Mouse (Mus musculus) ES-E14 (cell line): ENCODE results near the gene Npr2. TPM values are rescaled to one million over a fixed set of nuclear protein-coding genes. Genes with fewer than 3 reads are reported as not detected.

Experiments
- DNase-seq: peaks from one replicate; pipeline ENCODE4 v3.0.0-alpha.2; 2013; ENCODE audit warnings: low read depth, low spot score
- H3K27ac ChIP-seq: 2 replicates; pipeline ENCODE4 v1.5.1; 2012; ENCODE audit warnings: low read depth, mild to moderate bottlenecking, low read length, moderate library complexity, mixed read lengths; ENCODE audit not compliant: poor library complexity, insufficient read depth, severe bottlenecking
- H3K36me3 ChIP-seq: 2 replicates; pipeline ENCODE4 v1.6.1; 2012; ENCODE audit warnings: mild to moderate bottlenecking, low read length, moderate library complexity, mixed read lengths; ENCODE audit not compliant: control insufficient read depth, poor library complexity, insufficient read depth, severe bottlenecking
- H3K4me1 ChIP-seq, 2 experiments: fragments of 150-350 bp in 1 of 2; sonication (generic) in 1 of 2; 2 replicates each; pipeline ENCODE4 v1.6.1; 2012; ENCODE audit warnings: low read length in 2 of 2, mild to moderate bottlenecking in 1 of 2, mixed read lengths in 1 of 2; ENCODE audit not compliant: control insufficient read depth in 2 of 2, insufficient read depth in 2 of 2, poor library complexity in 1 of 2
- H3K4me3 ChIP-seq, 2 experiments: fragments of 150-350 bp in 1 of 2; sonication (generic) in 1 of 2; 2 replicates each; pipeline ENCODE4 v1.5.1; 2012; ENCODE audit warnings: low read length in 2 of 2, low read depth in 1 of 2, mild to moderate bottlenecking in 1 of 2, mixed read lengths in 1 of 2; ENCODE audit not compliant: insufficient read depth in 1 of 2, poor library complexity in 1 of 2, severe bottlenecking in 1 of 2
- H3K9ac ChIP-seq: 2 replicates; pipeline ENCODE4 v1.6.1; 2012; ENCODE audit warnings: low read depth, mild to moderate bottlenecking, low read length, mixed read lengths; ENCODE audit not compliant: poor library complexity, insufficient read depth, severe bottlenecking
- H3K9me3 ChIP-seq: fragments of 150-350 bp; sonication (generic); 2 replicates; pipeline ENCODE4 v1.6.1; 2012; ENCODE audit warnings: low read depth, mild to moderate bottlenecking, low read length; ENCODE audit not compliant: control insufficient read depth, insufficient read depth
- CHD2 ChIP-seq: IDR thresholded peaks from 2 replicates; pipeline ENCODE4 v1.6.1; 2014; ENCODE audit warnings: mild to moderate bottlenecking, low read depth, low read length, inconsistent platforms
- HCFC1 ChIP-seq: IDR thresholded peaks from 2 replicates; pipeline ENCODE4 v1.6.1; 2012; ENCODE audit warnings: low read length, inconsistent platforms, borderline replicate concordance; ENCODE audit not compliant: insufficient read depth
- MAFK ChIP-seq: IDR thresholded peaks from 2 replicates; pipeline ENCODE4 v1.6.1; 2014; ENCODE audit warnings: mild to moderate bottlenecking, low read depth, low read length, inconsistent platforms; ENCODE audit not compliant: insufficient read depth
- ZC3H11A ChIP-seq: IDR thresholded peaks from 2 replicates; pipeline ENCODE4 v1.6.1; 2012; ENCODE audit warnings: low read depth, mild to moderate bottlenecking, inconsistent platforms, low read length, borderline replicate concordance
- ZNF384 ChIP-seq: IDR thresholded peaks from 2 replicates; pipeline ENCODE4 v1.6.1; 2012; ENCODE audit warnings: low read depth, low read length, inconsistent platforms
- in situ Hi-C, 2 experiments: fragments of 600-800 bp; cut with MboI; formaldehyde crosslinking; loops; one replicate each; pipeline ENCODE4 v1.15.1; 2025; ENCODE audit warnings: low sequenced_read_pairs in 2 of 2, inconsistent platforms in 1 of 2; ENCODE audit not compliant: unreplicated experiment in 2 of 2
- total RNA-seq: library from RNA; depleted of rRNA; stranded (reverse); fragments of 300-350 nt; gene quantifications from 2 replicates; pipeline ENCODE4 v1.2.3, GENCODE M21; 2012

The Npr2 gene
- total RNA-seq, 1 experiment = 7.1 TPM

DNA sequence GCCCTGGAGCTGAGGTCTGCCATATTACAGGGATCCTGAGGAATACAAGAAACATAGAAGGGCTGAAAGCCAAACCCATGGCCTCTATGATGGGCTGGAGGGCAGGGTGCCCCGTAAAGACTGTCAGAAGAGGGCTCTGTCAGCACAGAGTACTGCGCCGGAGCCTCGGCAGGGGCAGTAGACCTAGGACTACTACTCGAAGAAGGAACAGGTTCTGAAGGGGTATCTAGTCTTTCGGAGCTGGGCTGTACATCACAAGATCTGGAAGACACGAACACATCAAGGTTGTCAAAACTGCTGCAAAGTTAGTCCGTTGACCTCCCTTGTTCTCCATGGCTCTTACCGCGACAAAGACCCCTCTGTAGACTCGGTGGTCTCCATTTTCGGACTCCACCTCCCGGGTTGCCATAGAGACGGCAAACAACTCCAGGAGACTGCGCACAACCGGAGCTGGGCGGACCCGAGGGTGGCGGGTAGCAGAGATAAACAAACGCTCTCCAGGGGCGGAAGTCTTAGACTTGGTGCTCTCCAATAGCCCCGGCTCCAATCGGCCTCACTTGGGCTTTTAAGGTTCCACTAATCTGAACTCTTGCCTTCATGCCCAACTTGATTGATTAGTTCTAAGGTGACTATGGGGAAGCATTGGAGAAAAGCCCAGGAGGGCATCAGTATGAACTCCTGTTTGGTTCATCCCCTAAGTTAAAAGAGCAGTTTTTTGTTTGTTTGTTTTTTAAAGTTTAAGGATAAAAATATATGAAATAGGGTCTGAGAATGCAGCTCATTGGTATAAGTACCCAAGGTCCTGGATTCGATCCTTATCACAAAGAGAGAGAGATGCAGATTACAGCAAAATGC is 21.7 kb downstream of the Npr2 start, which contains the start of gene Spag8:
Spag8 (minus strand) TSS at position 434 of the 855 bp plus-strand sequence.
- H3K27ac ChIP-seq = no peak within 1 kb of the TSS
- H3K4me1 ChIP-seq = peaks cover 0 to 2% of the 10 kb centered on the region in 2 experiments; a peak in 1 of 4 replicates
- TF ChIP-seq ZC3H11A (no peak), ZNF384 (no peak), HCFC1 (no peak), CHD2 (no peak), MAFK (no peak)
- H3K36me3 ChIP-seq = no peaks in the 10 kb centered on the region
- H3K9me3 ChIP-seq = no peaks in the 10 kb centered on the region
- no peak for DNase-seq
- H3K4me3 ChIP-seq = peak within 1 kb of the TSS; percentile 42 to 55; a peak in 3 of 4 replicates
- in situ Hi-C loops = no loop called here
- no peak within 1 kb of the TSS for H3K9ac ChIP-seq

DNA sequence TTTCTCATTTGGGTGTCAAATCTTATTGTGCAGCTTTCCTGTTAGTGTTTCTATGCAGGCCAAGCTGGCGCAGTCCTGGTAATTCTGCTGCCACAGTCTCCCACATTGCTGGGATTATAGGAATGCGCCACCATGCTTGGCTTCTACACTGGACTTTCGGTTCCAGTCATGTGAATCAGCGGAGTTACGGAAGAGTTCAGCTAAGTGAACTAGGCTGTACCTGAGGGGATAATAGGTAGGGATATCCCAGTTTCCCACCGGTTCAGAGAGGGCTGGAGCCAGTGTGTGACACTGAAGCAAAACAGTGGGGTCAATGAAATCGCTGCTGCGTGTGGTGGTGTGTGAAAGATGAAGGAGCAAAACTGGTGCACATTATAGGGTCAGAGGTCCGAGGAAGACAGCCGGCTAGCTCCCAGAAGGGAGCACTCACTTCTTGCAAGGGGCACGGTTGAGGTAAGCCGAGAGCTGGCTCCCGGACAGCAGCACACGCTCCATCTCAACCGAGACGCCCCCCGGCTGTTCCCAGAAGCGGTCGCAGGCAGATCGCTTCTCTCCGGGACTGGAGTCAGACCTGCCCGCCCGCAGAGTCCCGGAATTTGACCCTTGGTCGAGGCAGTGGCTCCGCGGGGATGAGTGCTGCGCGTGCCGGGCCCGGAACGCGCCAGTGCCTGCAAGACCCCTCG is 24.1 kb downstream of the Npr2 start:
- no peak for TF ChIP-seq CHD2
- no peak for TF ChIP-seq ZNF384
- TF ChIP-seq MAFK = no peak
- TF ChIP-seq ZC3H11A = no peak
- no peak for TF ChIP-seq HCFC1
- Histone ChIP-seq H3K4me3 (peak overlapping the region; percentile 92 to 97), H3K4me1 (peaks cover 0 to 2% of the 10 kb centered on the region in 2 experiments; a peak in 1 of 4 replicates), H3K9me3 (no peaks in the 10 kb centered on the region), H3K9ac (peak overlapping the region; percentile 91), H3K36me3 (no peaks in the 10 kb centered on the region), H3K27ac (peak overlapping the region; percentile 37; the same call in 1 of the 2 replicates)
- in situ Hi-C loops = no loop called here
- DNase-seq = no peak

DNA sequence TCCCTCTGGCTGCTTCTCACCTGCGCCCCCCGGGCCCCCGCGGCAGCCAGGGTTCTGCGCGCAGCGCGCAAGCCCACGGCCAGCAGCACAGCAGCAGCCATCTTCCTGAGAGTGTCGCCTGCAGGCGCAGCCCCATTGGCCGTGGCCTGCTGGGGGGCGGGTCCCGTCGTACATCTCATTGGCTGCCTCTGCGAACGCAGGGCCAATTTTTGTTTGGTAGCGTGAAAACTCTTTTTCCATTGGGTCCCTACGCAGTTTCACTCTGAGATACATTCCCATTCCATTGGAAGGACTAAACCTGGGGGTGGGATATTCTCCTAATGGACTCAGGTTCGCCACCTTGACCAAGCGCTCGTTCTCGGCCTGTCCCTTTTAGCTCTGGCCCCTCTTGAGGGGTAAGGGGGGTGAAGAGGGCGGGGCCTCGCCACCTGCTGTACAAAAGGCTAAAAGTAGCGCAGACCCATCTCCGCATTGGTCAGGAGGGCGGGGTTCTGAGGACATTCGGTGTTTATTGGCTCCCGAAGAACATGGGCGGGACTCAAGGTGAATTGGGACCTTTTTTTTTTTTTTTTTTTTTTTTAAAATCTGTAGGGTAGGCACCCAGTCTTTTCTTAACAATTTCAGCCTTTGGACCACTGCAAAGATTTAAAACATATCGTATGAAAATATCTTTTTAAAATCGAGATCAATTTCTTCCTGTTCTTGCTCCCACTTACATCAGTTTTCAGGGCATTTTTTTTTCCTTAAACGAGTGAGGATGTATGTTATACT is 24.8 kb downstream of the Npr2 start, which contains the start of gene Hint2:
Hint2 (minus strand) TSS at position 128 of the 771 bp plus-strand sequence.
- in situ Hi-C loops = no loop called here

DNA sequence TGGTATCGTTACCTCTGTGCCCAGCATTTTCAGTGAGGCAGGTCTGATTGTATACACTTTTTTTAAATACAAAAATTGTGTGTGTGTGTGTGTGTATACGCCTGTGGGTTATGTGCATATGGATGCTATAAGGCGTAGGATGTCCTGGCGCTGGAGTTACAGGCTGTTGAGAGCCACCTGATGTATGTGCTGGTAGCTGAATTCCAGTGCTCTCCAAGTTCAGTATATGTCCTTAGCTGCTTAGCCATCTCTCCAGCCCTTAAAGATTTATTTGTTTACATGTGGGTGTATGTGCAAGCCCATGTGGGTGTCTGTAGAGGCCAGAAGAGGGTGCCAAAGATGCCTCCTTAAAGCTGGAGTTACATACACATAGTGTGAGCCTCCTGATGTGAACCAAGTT is 25.4 kb downstream of the Npr2 start:
- H3K4me3 ChIP-seq = peak overlapping the region in 1 of 2 experiments; percentile 92; a peak in 2 of 4 replicates
- H3K27ac ChIP-seq = no peak overlapping the region
- no peaks in the 10 kb centered on the region for H3K9me3 ChIP-seq
- H3K9ac ChIP-seq = no peak overlapping the region
- in situ Hi-C loops = no loop called here
- TF ChIP-seq ZNF384 (no peak), HCFC1 (no peak), CHD2 (no peak), MAFK (no peak), ZC3H11A (no peak)
- no peak for DNase-seq
- no peaks in the 10 kb centered on the region for H3K36me3 ChIP-seq
- H3K4me1 ChIP-seq = peaks cover 0 to 2% of the 10 kb centered on the region in 2 experiments; a peak in 1 of 4 replicates

More for the DNA sequence above, 24.8 kb downstream of the Npr2 start, which contains the start of gene Hint2:
- peak; percentile 96 for DNase-seq
- Histone ChIP-seq H3K36me3 (no peaks in the 10 kb centered on the region), H3K4me1 (peaks cover 0 to 2% of the 10 kb centered on the region in 2 experiments; a peak in 1 of 4 replicates), H3K27ac (peak within 1 kb of the TSS; percentile 37; the same call in 1 of the 2 replicates), H3K4me3 (peak within 1 kb of the TSS; percentile 92 to 97), H3K9me3 (no peaks in the 10 kb centered on the region), H3K9ac (peak within 1 kb of the TSS; percentile 91)
- TF ChIP-seq CHD2 = peak; percentile 85
- TF ChIP-seq ZNF384 = peak; percentile 98
- no peak for TF ChIP-seq ZC3H11A
- no peak for TF ChIP-seq HCFC1
- TF ChIP-seq MAFK = no peak
